In the genomic region with DNA sequence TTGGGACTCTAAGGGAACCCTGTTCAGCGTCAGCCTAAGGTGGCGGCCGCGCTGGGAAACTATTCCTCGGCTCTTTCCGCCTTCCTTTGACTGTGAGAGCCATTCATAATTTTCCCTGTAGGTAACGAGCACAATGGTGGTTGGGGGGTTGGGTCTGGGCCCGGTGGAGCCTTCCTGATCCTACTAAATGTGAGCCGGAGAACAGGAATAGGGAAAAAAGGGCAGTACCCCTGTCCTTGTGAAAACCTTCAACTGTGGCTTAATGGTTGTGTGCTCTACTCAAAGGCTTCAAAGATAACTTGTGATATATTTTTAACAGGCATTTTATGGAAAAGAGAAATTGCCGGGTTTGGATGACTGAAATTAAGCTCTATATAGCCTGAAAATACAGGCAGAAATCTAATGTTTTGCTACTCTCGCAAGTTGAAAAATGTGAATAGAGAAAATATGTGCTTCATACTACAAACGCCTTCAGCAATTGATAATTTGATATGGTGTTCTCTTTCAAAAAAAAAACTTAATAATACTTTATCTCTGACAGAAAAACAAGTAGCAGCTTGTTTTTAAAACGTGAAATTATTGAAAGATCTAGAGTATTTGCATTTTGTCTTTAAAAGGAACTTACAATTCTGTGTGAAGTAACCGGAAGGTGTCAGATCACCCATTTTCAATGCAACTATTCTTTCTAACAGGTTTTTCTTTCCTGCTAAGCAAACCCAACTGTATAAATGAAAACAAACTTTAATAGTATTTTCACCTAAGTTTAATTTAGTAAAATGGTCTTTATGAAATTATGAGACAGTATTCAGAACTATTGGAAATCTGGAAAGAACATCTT, we compare ENCODE assay signal across 8 mouse cellular contexts. TPM values are rescaled to one million over a fixed set of nuclear protein-coding genes. Genes with fewer than 3 reads are reported as not detected.
A peak's percentile ranks its signal among the peaks of the same experiment; 100 is the strongest.
DNase-seq lines count a peak whose midpoint lies in the region; ATAC-seq lines count a peak whose summit lies in the region.

No protein-coding gene starts in this region.

- no peak for ATAC-seq in megakaryocyte, adult 5-6 weeks (ENCODE audit: poor library complexity, severe bottlenecking)
- ATAC-seq in embryonic facial prominence, embryonic 15.5 days (ENCODE audit: insufficient number of reproducible peaks, low FRiP score, low TSS enrichment, low read depth): peak; percentile 5; the same call in 1 of the 2 replicates
- peak; percentile 9 for ATAC-seq in intestine, embryonic 16.5 days

- peaks cover under 1% of the 10 kb centered on the region for H3K36me3 ChIP-seq in megakaryocyte, embryonic 14.5 days (replicated peaks; ENCODE audit: low read length)
- H3K36me3 ChIP-seq in embryonic facial prominence, embryonic 15.5 days: no peaks in the 10 kb centered on the region
- H3K36me3 ChIP-seq in intestine, embryonic 16.5 days (ENCODE audit: control insufficient read depth, insufficient read depth, low read length): no peaks in the 10 kb centered on the region
- no peaks in the 10 kb centered on the region for H3K36me3 ChIP-seq in splenic B cell, adult 2 months (ENCODE audit: control insufficient read depth, insufficient read depth, low read length, poor library complexity, severe bottlenecking)

- H3K9me3 ChIP-seq in megakaryocyte, embryonic 14.5 days: no peaks in the 10 kb centered on the region
- no peaks in the 10 kb centered on the region for H3K9me3 ChIP-seq in embryonic facial prominence, embryonic 15.5 days (replicated peaks)
- H3K9me3 ChIP-seq in intestine, embryonic 16.5 days (ENCODE audit: control insufficient read depth, low read length): no peaks in the 10 kb centered on the region

- intact Hi-C loops in left cerebral cortex, postnatal 14 days (cut with DNase I): loop anchor here (5.0 kb wide), 1 partner anchor 1956 kb away; no protein-coding TSS in a partner anchor
- intact Hi-C loops in left cerebral cortex, postnatal 4 days (cut with DNase I): no loop called here

- H3K4me2 ChIP-seq in embryonic facial prominence, embryonic 15.5 days (replicated peaks): peak overlapping the region; percentile 84
- peak overlapping the region; percentile 78 for H3K4me2 ChIP-seq in intestine, embryonic 16.5 days (ENCODE audit: low read depth, low read length)

- peak overlapping the region; percentile 29 for H3K9ac ChIP-seq in embryonic facial prominence, embryonic 15.5 days
- peak overlapping the region; percentile 98 for H3K9ac ChIP-seq in intestine, embryonic 16.5 days (ENCODE audit: low read depth, low read length)

- no peaks in the 10 kb centered on the region for H3K27me3 ChIP-seq in megakaryocyte, embryonic 14.5 days (replicated peaks)
- H3K27me3 ChIP-seq in embryonic facial prominence, embryonic 15.5 days: no peaks in the 10 kb centered on the region
- no peaks in the 10 kb centered on the region for H3K27me3 ChIP-seq in intestine, embryonic 16.5 days (replicated peaks; ENCODE audit: control insufficient read depth, insufficient read depth, low read length)
- peaks cover 2% of the 10 kb centered on the region for H3K27me3 ChIP-seq in splenic B cell, adult 2 months (ENCODE audit: control insufficient read depth, insufficient read depth, low read length, poor library complexity, severe bottlenecking)

- H3K4me1 ChIP-seq in megakaryocyte, embryonic 14.5 days: peaks cover 31% of the 10 kb centered on the region
- peaks cover 29% of the 10 kb centered on the region for H3K4me1 ChIP-seq in embryonic facial prominence, embryonic 15.5 days
- H3K4me1 ChIP-seq in intestine, embryonic 16.5 days (ENCODE audit: control insufficient read depth, insufficient read depth, low read length): peaks cover 8% of the 10 kb centered on the region

- 4% methylated on average over 14 of the region's 14 CpGs for WGBS in embryonic facial prominence, embryonic 15.5 days
- WGBS in intestine, embryonic 16.5 days: 2% methylated on average over 14 of the region's 14 CpGs

- H3K4me3 ChIP-seq in megakaryocyte, embryonic 14.5 days (replicated peaks): peak overlapping the region; percentile 95
- H3K4me3 ChIP-seq in embryonic facial prominence, embryonic 15.5 days (replicated peaks): peak overlapping the region; percentile 88
- peak overlapping the region; percentile 97 for H3K4me3 ChIP-seq in intestine, embryonic 16.5 days (ENCODE audit: low read length)

- peak; percentile 44 for DNase-seq in splenic B cell, adult 2 months (ENCODE audit: low read depth, low spot score)
- no peak for DNase-seq in right cerebral cortex, postnatal 4 days
- DNase-seq in left cerebral cortex, postnatal 14 days (ENCODE audit: low spot score in 2 of 2): no peak
- no peak for DNase-seq in left cerebral cortex, postnatal 4 days

- H3K27ac ChIP-seq in embryonic facial prominence, embryonic 15.5 days (replicated peaks): peak overlapping the region; percentile 98
- peak overlapping the region; percentile 100 for H3K27ac ChIP-seq in intestine, embryonic 16.5 days (ENCODE audit: low read length)

RNA-seq across cellular contexts. Expression of a gene that starts 1.2 kb away (rescaled TPM):
- polyA plus RNA-seq in megakaryocyte, embryonic 14.5 days (2012; ENCODE audit: insufficient read depth, low replicate concordance): 0.39 and 11.9 TPM in 2 replicates
- total RNA-seq in megakaryocyte, adult 5-6 weeks (2015): 0.02 and 0.05 TPM in 2 replicates
- total RNA-seq in megakaryocyte, adult 5-6 weeks (2017): not detected in 2 replicates
- 46.1 and 48.8 TPM in 2 replicates for polyA plus RNA-seq in embryonic facial prominence, embryonic 15.5 days (2015; fragmentation: Nextera tagmentation; extraction: Ambion mirVana)
- polyA plus RNA-seq in intestine, embryonic 16.5 days (2015; fragmentation: Nextera tagmentation; extraction: Ambion mirVana): 78.7 and 81.9 TPM in 2 replicates
- total RNA-seq in left cerebral cortex, postnatal 14 days (2021): under 1 TPM; 0.18 to 0.47 TPM
- total RNA-seq in left cerebral cortex, postnatal 4 days (2021): 1 to 10 TPM; 5.0 to 6.5 TPM

RNA-seq across cellular contexts. Expression of a gene that starts 47.9 kb away (rescaled TPM):
- 12.2 TPM in 1 of 2 replicates, not detected in the other for polyA plus RNA-seq in megakaryocyte, embryonic 14.5 days (2012; ENCODE audit: insufficient read depth, low replicate concordance)
- 124 and 144 TPM in 2 replicates for total RNA-seq in megakaryocyte, adult 5-6 weeks (2015)
- total RNA-seq in megakaryocyte, adult 5-6 weeks (2017): 98.9 and 106 TPM in 2 replicates
- 99.6 and 104 TPM in 2 replicates for polyA plus RNA-seq in embryonic facial prominence, embryonic 15.5 days (2015; fragmentation: Nextera tagmentation; extraction: Ambion mirVana)
- polyA plus RNA-seq in intestine, embryonic 16.5 days (2015; fragmentation: Nextera tagmentation; extraction: Ambion mirVana): 68.7 and 71.3 TPM in 2 replicates
- total RNA-seq in left cerebral cortex, postnatal 14 days (2021): 10 to 100 TPM; 66.6 to 82.9 TPM
- 10 to 100 TPM; 91.9 to 94.1 TPM for total RNA-seq in left cerebral cortex, postnatal 4 days (2021)

Comparison
In these comparisons a context has a peak if more than half of its experiments do, and no peak if none do; other contexts are left out.
1. RNA of a gene that starts 1.2 kb away (total RNA-seq): 5.0 to 6.5 TPM in left cerebral cortex, postnatal 4 days; 0.18 to 0.47 TPM in left cerebral cortex, postnatal 14 days and 0.02 to 0.05 TPM in megakaryocyte, adult 5-6 weeks; every median in the first group is over 4 times any median in the second.
2. Peak in every context shown above with its lines, with median percentiles within 50 percentile points of each other: H3K4me3 ChIP-seq.